Mouse (Mus musculus) limb, embryonic 15.5 days (tissue): ENCODE data around the gene Susd3. TPM values are rescaled to one million over a fixed set of nuclear protein-coding genes. Genes with fewer than 3 reads are reported as not detected.

Experiments
- ATAC-seq: fragments of 200-750 bp; cut with Nextera tagmentation; 2 replicates; pipeline ENCODE4 v1.8.0; 2017; ENCODE audit warnings: low read depth, moderate TSS enrichment; ENCODE audit not compliant: insufficient number of reproducible peaks, low FRiP score, low TSS enrichment
- H3K27ac ChIP-seq: fragments of 300-500 bp; sonication (generic); 2 replicates; pipeline ENCODE4 v1.5.1; 2015; ENCODE audit warnings: moderate library complexity, mild to moderate bottlenecking, inconsistent platforms
- H3K27me3 ChIP-seq: fragments of 300-500 bp; sonication (generic); 2 replicates; pipeline ENCODE4 v1.6.1; 2015; ENCODE audit warnings: inconsistent platforms
- H3K36me3 ChIP-seq: fragments of 300-500 bp; sonication (generic); 2 replicates; pipeline ENCODE4 v1.6.1; 2015; ENCODE audit warnings: inconsistent platforms
- H3K4me1 ChIP-seq: fragments of 300-500 bp; sonication (generic); 2 replicates; pipeline ENCODE4 v1.6.1; 2015; ENCODE audit warnings: inconsistent platforms
- H3K4me2 ChIP-seq: fragments of 300-500 bp; sonication (generic); 2 replicates; pipeline ENCODE4 v1.6.1; 2015; ENCODE audit warnings: mild to moderate bottlenecking, inconsistent platforms
- H3K4me3 ChIP-seq: fragments of 300-500 bp; sonication (generic); 2 replicates; pipeline ENCODE4 v1.5.1; 2015; ENCODE audit warnings: mild to moderate bottlenecking, inconsistent platforms
- H3K9ac ChIP-seq: fragments of 300-500 bp; sonication (generic); 2 replicates; pipeline ENCODE4 v1.6.1; 2015; ENCODE audit warnings: inconsistent platforms
- H3K9me3 ChIP-seq: fragments of 300-500 bp; sonication (generic); 2 replicates; pipeline ENCODE4 v1.6.1; 2016; ENCODE audit warnings: inconsistent platforms
- WGBS: fragments of 180-500 bp; shearing (Covaris S2); methylation state at CpG from one replicate; pipeline ENCODE4 v1.1.7; 2015; 5-methylcytosine and 5-hydroxymethylcytosine counted together
- polyA plus RNA-seq: library from polyadenylated mRNA; unstranded; fragments of >200 nt; fragmentation: Nextera tagmentation; extraction: Ambion mirVana; gene quantifications from 2 replicates; pipeline ENCODE4 v1.2.1, GENCODE M21; 2015

Gene Susd3
- polyA plus RNA-seq, 1 experiment from 2014 or later = 2.0 TPM

GRCm38 (mm10) chr13:49205381-49205998 is 43.0 kb downstream of the Susd3 start:
- no peak for ATAC-seq
- no peak overlapping the region for H3K27ac ChIP-seq
- H3K27me3 ChIP-seq = no peaks in the 10 kb centered on the region
- H3K4me2 ChIP-seq = no peak overlapping the region
- no peak overlapping the region for H3K9ac ChIP-seq
- WGBS = 49% methylated on average over 13 of the region's 13 CpGs
- no peaks in the 10 kb centered on the region for H3K9me3 ChIP-seq
- H3K4me3 ChIP-seq = no peak overlapping the region
- peaks cover 8% of the 10 kb centered on the region for H3K4me1 ChIP-seq
- H3K36me3 ChIP-seq = peaks cover 29% of the 10 kb centered on the region

GRCm38 (mm10) chr13:49202556-49202955 is 46.0 kb downstream of the Susd3 start:
- Histone ChIP-seq H3K4me3 (no peak overlapping the region), H3K4me1 (0 out of 2 replicates have a peak, but pooled peaks cover 2% of the 10 kb centered on the region), H3K9ac (no peak overlapping the region), H3K27me3 (no peaks in the 10 kb centered on the region), H3K9me3 (no peaks in the 10 kb centered on the region), H3K27ac (no peak overlapping the region), H3K4me2 (no peak overlapping the region), H3K36me3 (peaks cover 29% of the 10 kb centered on the region)
- WGBS = 93% methylated on average over 7 of the region's 7 CpGs
- ATAC-seq = no peak

- H3K9ac ChIP-seq = no peak overlapping the region
- ATAC-seq = no peak
- H3K27me3 ChIP-seq = no peaks in the 10 kb centered on the region
- no peak overlapping the region for H3K4me2 ChIP-seq
- H3K4me1 ChIP-seq = no peaks in the 10 kb centered on the region
- no peak overlapping the region for H3K27ac ChIP-seq
- H3K36me3 ChIP-seq = peaks cover 33% of the 10 kb centered on the region
- 88% methylated on average over 13 of the region's 13 CpGs for WGBS
- no peak overlapping the region for H3K4me3 ChIP-seq
- H3K9me3 ChIP-seq = no peaks in the 10 kb centered on the region
Observed at GRCm38 (mm10) chr13:49200688-49201087, 47.8 kb downstream of the Susd3 start.

GRCm38 (mm10) chr13:49199891-49200290 is 48.6 kb downstream of the Susd3 start:
- H3K36me3 ChIP-seq = peaks cover 41% of the 10 kb centered on the region
- H3K9ac ChIP-seq = no peak overlapping the region
- 90% methylated on average over 7 of the region's 7 CpGs for WGBS
- H3K27me3 ChIP-seq = no peaks in the 10 kb centered on the region
- no peak overlapping the region for H3K4me2 ChIP-seq
- no peak overlapping the region for H3K27ac ChIP-seq
- no peak for ATAC-seq
- no peaks in the 10 kb centered on the region for H3K4me1 ChIP-seq
- no peak overlapping the region for H3K4me3 ChIP-seq
- H3K9me3 ChIP-seq = no peaks in the 10 kb centered on the region

- no peak overlapping the region for H3K27ac ChIP-seq
- no peaks in the 10 kb centered on the region for H3K9me3 ChIP-seq
- no peak overlapping the region for H3K4me3 ChIP-seq
- H3K27me3 ChIP-seq = no peaks in the 10 kb centered on the region
- no peak for ATAC-seq
- no peak overlapping the region for H3K9ac ChIP-seq
- WGBS = 89% methylated on average over 9 of the region's 9 CpGs
- H3K4me2 ChIP-seq = no peak overlapping the region
- peaks cover 39% of the 10 kb centered on the region for H3K36me3 ChIP-seq
- no peaks in the 10 kb centered on the region for H3K4me1 ChIP-seq
Observed at GRCm38 (mm10) chr13:49198734-49199133, 49.8 kb downstream of the Susd3 start.

GRCm38 (mm10) chr13:49196766-49197165 is 51.7 kb downstream of the Susd3 start:
- ATAC-seq = no peak
- H3K27ac ChIP-seq = no peak overlapping the region; the same call in 1 of the 2 replicates
- no peak overlapping the region for H3K9ac ChIP-seq
- no peaks in the 10 kb centered on the region for H3K9me3 ChIP-seq
- no peaks in the 10 kb centered on the region for H3K4me1 ChIP-seq
- no peak overlapping the region for H3K4me3 ChIP-seq
- no peak overlapping the region for H3K4me2 ChIP-seq
- H3K36me3 ChIP-seq = peaks cover 28% of the 10 kb centered on the region
- H3K27me3 ChIP-seq = no peaks in the 10 kb centered on the region
- WGBS = 75% methylated on average over 6 of the region's 6 CpGs

GRCm38 (mm10) chr13:49196211-49196610 is 52.3 kb downstream of the Susd3 start:
- WGBS = 76% methylated on average over 5 of the region's 5 CpGs
- no peak overlapping the region for H3K4me2 ChIP-seq
- H3K9ac ChIP-seq = no peak overlapping the region
- H3K4me1 ChIP-seq = peaks cover 5% of the 10 kb centered on the region
- H3K27me3 ChIP-seq = no peaks in the 10 kb centered on the region
- peaks cover 28% of the 10 kb centered on the region for H3K36me3 ChIP-seq
- no peak overlapping the region; the same call in 1 of the 2 replicates for H3K27ac ChIP-seq
- H3K9me3 ChIP-seq = no peaks in the 10 kb centered on the region
- ATAC-seq = no peak
- no peak overlapping the region for H3K4me3 ChIP-seq

GRCm38 (mm10) chr13:49195651-49196050 is 52.9 kb downstream of the Susd3 start:
- Histone ChIP-seq H3K9ac (no peak overlapping the region), H3K27me3 (no peaks in the 10 kb centered on the region), H3K4me1 (peaks cover 10% of the 10 kb centered on the region), H3K4me2 (no peak overlapping the region), H3K27ac (no peak overlapping the region), H3K4me3 (no peak overlapping the region), H3K9me3 (no peaks in the 10 kb centered on the region), H3K36me3 (peaks cover 28% of the 10 kb centered on the region)
- ATAC-seq = no peak
- 93% methylated on average over 7 of the region's 7 CpGs for WGBS

GRCm38 (mm10) chr13:49194811-49195210 is 53.7 kb downstream of the Susd3 start:
- peaks cover 15% of the 10 kb centered on the region for H3K4me1 ChIP-seq
- peaks cover 28% of the 10 kb centered on the region for H3K36me3 ChIP-seq
- ATAC-seq = no peak
- H3K4me2 ChIP-seq = no peak overlapping the region
- H3K4me3 ChIP-seq = no peak overlapping the region
- H3K27ac ChIP-seq = no peak overlapping the region
- H3K27me3 ChIP-seq = no peaks in the 10 kb centered on the region
- no peak overlapping the region for H3K9ac ChIP-seq
- 93% methylated on average over 13 of the region's 13 CpGs for WGBS
- H3K9me3 ChIP-seq = no peaks in the 10 kb centered on the region

- H3K4me1 ChIP-seq = peaks cover 22% of the 10 kb centered on the region
- ATAC-seq = no peak
- 96% methylated on average over 17 of the region's 17 CpGs for WGBS
Observed at GRCm38 (mm10) chr13:49193650-49194049, 54.9 kb downstream of the Susd3 start.

GRCm38 (mm10) chr13:49192156-49192855 is 56.2 kb downstream of the Susd3 start:
- no peak for ATAC-seq
- H3K27me3 ChIP-seq = no peaks in the 10 kb centered on the region
- 72% methylated on average over 16 of the region's 16 CpGs for WGBS

More at GRCm38 (mm10) chr13:49193650-49194049, 54.9 kb downstream of the Susd3 start:
- Histone ChIP-seq H3K9ac (no peak overlapping the region), H3K36me3 (peaks cover 28% of the 10 kb centered on the region), H3K4me3 (no peak overlapping the region), H3K27ac (no peak overlapping the region), H3K9me3 (no peaks in the 10 kb centered on the region), H3K4me2 (no peak overlapping the region), H3K27me3 (no peaks in the 10 kb centered on the region)

GRCm38 (mm10) chr13:49191673-49192035 is 56.9 kb downstream of the Susd3 start:
- Histone ChIP-seq H3K27ac (no peak overlapping the region), H3K4me2 (no peak overlapping the region), H3K36me3 (peaks cover 23% of the 10 kb centered on the region), H3K27me3 (no peaks in the 10 kb centered on the region), H3K9ac (no peak overlapping the region), H3K9me3 (no peaks in the 10 kb centered on the region), H3K4me1 (peaks cover 38% of the 10 kb centered on the region), H3K4me3 (no peak overlapping the region)
- ATAC-seq = no peak
- 58% methylated on average over 5 of the region's 5 CpGs for WGBS

More at GRCm38 (mm10) chr13:49192156-49192855, 56.2 kb downstream of the Susd3 start:
- Histone ChIP-seq H3K4me3 (no peak overlapping the region), H3K27ac (no peak overlapping the region), H3K9me3 (no peaks in the 10 kb centered on the region), H3K4me2 (no peak overlapping the region), H3K4me1 (peaks cover 33% of the 10 kb centered on the region), H3K36me3 (peaks cover 28% of the 10 kb centered on the region), H3K9ac (no peak overlapping the region)
